Mouse (Mus musculus) neutrophil, adult 83 days (primary cell): Measurements from ENCODE around the gene Gm17175. TPM values are rescaled to one million over a fixed set of nuclear protein-coding genes. Genes with fewer than 3 reads are reported as not detected.

ENCODE experiments used
- total RNA-seq, 2 experiments: library from RNA; stranded (reverse); gene quantifications; one replicate each; pipeline ENCODE4 v1.2.4; 2023

Gene Gm17175
- not detected for total RNA-seq

GRCm38 (mm10) chr14:51573963-51574362 is at the start of gene Gm17175:
Gm17175 (minus strand) TSS chr14:51574063.

GRCm38 (mm10) chr14:51611210-51611609 is 37.3 kb upstream of the Gm17175 start, which contains the start of gene Gm17078:
Gm17078 (minus strand) TSS chr14:51611310.

GRCm38 (mm10) chr14:51592039-51592438 is 18.2 kb upstream of the Gm17175 start, which contains the start of gene Gm17174:
Gm17174 (minus strand) TSS chr14:51592139.

GRCm38 (mm10) chr14:51552490-51552889 is 21.4 kb downstream of the Gm17175 start, which contains the start of gene Gm5622:
Gm5622 (plus strand) TSS chr14:51552790.

Other genes starting within 250 kb of the Gm17175 start
- not detected for gene Gm7247, start 212.3 kb downstream of the Gm17175 start, total RNA-seq
- not detected for gene Vmn2r88, start 163.2 kb downstream of the Gm17175 start, total RNA-seq
- not detected for gene Vmn2r89, start 122.2 kb downstream of the Gm17175 start, total RNA-seq
- gene Gm5622, start 21.3 kb downstream of the Gm17175 start, total RNA-seq, result not detected
- not detected for gene Gm17174, start 18.1 kb upstream of the Gm17175 start, total RNA-seq
- gene Gm17078, start 37.2 kb upstream of the Gm17175 start, total RNA-seq, result not detected
- not detected for gene Gm4181, start 61.6 kb upstream of the Gm17175 start, total RNA-seq
- gene Gm17079, start 121.4 kb upstream of the Gm17175 start, total RNA-seq, result not detected
- gene Gm5800, start 143.1 kb upstream of the Gm17175 start, total RNA-seq, result not detected
- not detected for gene Ang4, start 199.5 kb upstream of the Gm17175 start, total RNA-seq
- gene AY358078, start 226.0 kb upstream of the Gm17175 start, total RNA-seq, result not detected